Mouse (Mus musculus) left cerebral cortex, adult 2 months (tissue): ENCODE data around the gene Rab8a. TPM values are rescaled to one million over a fixed set of nuclear protein-coding genes. Genes with fewer than 3 reads are reported as not detected.
"Not testable (repeated sequence)": the region's sequence is repeated elsewhere in the genome, so short reads cannot be mapped to it uniquely, and the experiment has no call there.

Experiments used
- DNase-seq, 2 experiments: peaks; one replicate each; pipeline ENCODE4 v3.0.0; 2021 to 2022; ENCODE audit warnings: low spot score in 2 of 2, mixed read lengths in 1 of 2; ENCODE audit errors: extremely low spot score in 1 of 2
- H3K27ac ChIP-seq: fragments of 200-600 bp; 2 replicates; pipeline ENCODE4 v1.8.1; 2022
- H3K4me3 ChIP-seq: fragments of 200-600 bp; 2 replicates; pipeline ENCODE4 v1.8.1; 2022
- CTCF ChIP-seq: fragments of 200-600 bp; IDR thresholded peaks from 2 replicates; pipeline ENCODE4 v1.8.1; 2022; ENCODE audit warnings: antibody characterized with exemption, mild to moderate bottlenecking, moderate library complexity
- intact Hi-C: fragments of 180-260 bp; cut with DNase I; formaldehyde crosslinking; loops from one replicate; pipeline ENCODE4 v1.15.1; 2025
- long read RNA-seq, 2 experiments: library from polyadenylated mRNA; stranded (forward); transcript quantifications; one replicate each; pipeline ENCODE4 v2.0.0; 2021; ENCODE audit warnings: borderline mapping rate in 2 of 2
- total RNA-seq, 2 experiments: library from RNA; stranded (reverse); gene quantifications; 2 replicates each; pipeline ENCODE4 v1.2.3; 2021

The Rab8a gene
- total RNA-seq, result 10 to 100 TPM; 32.4 to 37.9 TPM
- long read RNA-seq, experiment 1, full-length matches to known transcripts, result 63 of 72 reads
- long read RNA-seq, experiment 1, partial matches to known transcripts, result 2 of 72 reads
- long read RNA-seq, experiment 1, other reads (novel, unspliced or antisense), result 7 of 72 reads
- long read RNA-seq, experiment 2, full-length matches to known transcripts, result 46 of 50 reads
- long read RNA-seq, experiment 2, partial matches to known transcripts, result 0 of 50 reads
- long read RNA-seq, experiment 2, other reads (novel, unspliced or antisense), result 4 of 50 reads

DNA sequence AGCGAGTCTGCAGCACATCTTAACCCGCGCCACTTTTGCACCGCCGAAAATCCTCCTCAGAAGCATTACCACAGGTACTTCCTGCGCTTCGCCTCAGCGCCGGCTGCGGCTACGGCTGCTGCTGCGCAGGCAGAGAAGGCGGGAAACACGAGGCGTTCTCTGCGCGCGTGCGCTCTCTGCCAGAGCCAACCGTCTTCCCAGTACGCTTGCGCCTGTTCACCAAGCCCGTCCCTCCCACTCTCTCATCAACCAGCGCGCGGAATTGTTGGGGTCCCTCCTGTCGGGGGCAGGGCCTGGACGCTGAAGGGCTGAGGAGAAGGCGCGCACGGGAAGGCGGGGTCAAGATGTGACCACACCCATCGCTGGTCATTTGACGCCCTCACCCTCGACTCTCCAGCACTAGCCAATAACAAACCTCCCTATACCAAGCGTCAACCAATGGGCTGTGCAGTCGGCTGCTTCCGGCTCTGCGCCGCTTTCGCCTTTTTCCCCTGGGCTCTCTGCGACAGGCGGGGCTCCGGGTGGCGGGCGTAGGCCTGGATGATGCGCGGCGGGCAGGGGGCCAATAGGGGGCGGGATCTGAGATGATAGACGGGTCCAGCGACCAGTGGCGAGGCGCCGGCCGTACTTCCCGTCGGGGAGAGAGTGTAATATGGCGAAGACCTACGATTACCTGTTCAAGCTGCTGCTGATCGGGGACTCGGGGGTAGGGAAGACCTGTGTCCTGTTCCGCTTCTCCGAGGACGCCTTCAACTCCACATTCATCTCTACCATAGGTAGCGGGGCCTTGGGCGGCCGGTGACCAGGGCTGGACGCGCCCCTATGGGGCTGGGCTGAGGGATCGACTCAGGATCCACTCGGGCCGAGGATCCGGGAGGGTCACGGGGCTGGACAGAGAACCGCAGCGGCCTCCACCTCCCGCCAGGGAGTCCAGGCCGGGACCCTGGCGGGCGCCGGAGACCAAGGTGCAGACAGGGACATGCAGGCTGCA, at the start of gene Rab8a:
TSS of gene Rab8a (plus strand) at position 494 of the 991 bp plus-strand sequence.
- H3K27ac ChIP-seq, result peak within 1 kb of the TSS; percentile 92
- no peak for TF ChIP-seq CTCF
- DNase-seq, result peak; percentile 99 to 100
- peak within 1 kb of the TSS; percentile 78 for H3K4me3 ChIP-seq
- intact Hi-C loops, result loop anchor here (5.0 kb wide), 1 partner anchor 239 kb away; no protein-coding TSS in a partner anchor

DNA sequence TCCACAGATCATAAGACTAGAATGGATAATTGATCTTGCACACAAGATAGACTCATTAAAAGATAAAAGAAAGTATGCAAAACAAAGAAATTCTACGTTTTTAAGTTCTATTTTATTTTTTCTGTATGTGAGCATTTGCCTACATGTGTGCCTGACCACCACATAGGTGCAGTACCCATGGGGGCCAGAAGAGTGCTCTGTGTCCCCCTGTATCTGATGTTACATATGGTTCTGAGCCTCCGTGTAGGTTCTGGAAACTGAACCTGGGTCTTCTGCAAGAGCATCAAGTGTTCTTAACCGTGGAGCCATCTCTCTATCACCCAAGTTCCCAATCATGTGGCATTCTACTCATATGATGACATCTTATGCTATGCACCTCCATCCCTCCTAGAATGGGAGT, 48.5 kb upstream of the Rab8a start:
- no peak overlapping the region for H3K27ac ChIP-seq
- intact Hi-C loops, result no loop called here
- DNase-seq, result no peak
- no peak overlapping the region for H3K4me3 ChIP-seq
- TF ChIP-seq CTCF, result no peak; the same call in none of the 2 replicates

DNA sequence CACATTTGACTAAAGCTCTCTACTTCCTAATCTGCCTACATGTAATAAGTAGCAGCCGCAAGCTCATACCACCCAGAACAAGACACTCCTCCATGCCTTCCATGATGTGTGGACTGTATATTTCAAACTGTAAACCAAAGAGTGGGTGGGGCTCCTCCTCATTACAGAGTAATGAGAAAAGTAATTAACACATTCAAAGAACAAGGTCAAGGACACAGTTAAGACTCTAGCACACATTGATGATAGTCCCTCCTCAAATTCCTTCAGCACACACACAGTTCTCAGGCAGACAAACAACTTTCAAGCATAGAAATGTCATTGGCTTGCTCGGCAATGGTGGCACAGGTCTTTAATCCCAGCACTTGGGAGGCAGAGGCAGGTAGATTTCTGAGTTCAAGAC, 45.8 kb upstream of the Rab8a start:
- no peak for TF ChIP-seq CTCF
- no peak overlapping the region for H3K27ac ChIP-seq
- intact Hi-C loops, result no loop called here
- DNase-seq, result no peak
- H3K4me3 ChIP-seq, result no peak overlapping the region

DNA sequence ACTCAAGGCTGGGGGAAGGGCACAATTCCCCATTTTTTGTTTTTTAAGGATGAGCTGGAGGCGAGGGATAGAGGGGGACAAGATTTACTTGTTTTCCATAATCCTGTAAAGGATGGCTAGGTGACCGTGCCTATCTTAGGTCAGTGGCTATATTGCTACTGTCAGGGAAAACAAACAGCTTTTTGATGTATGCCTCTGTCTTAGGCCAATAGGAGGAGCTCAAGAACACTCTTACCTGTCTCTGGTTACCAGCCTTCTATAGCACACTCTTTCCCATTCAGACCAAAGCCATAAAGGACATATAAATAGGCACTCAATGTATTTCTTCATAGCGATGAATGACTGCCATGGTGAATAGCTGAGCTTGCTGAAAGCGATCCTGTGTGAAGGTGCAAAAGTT, 42.4 kb upstream of the Rab8a start:
- no peak for DNase-seq
- intact Hi-C loops, result no loop called here
- Histone ChIP-seq H3K4me3 (no peak overlapping the region), H3K27ac (no peak overlapping the region)
- TF ChIP-seq CTCF, result no peak

DNA sequence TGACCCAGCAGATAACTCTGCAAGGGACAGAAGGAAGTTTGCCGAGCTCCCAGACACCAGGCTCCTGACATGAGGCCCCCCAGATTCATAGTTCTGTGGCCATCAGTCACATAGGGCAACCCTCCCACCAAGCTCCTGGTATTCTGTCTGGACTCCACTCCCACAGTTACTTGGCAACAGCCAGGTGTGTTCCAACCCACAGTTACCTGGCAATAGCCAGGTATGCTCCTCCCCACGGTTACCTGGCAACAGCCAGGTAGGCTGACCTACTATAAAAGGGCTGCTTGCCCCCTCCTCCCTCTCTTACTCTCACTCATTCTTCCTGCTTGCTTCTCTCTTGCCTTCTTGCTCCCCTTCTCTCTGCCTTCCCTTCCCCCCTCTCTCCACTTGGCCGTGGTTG, 39.5 kb upstream of the Rab8a start:
- H3K4me3 ChIP-seq, DNase-seq, intact Hi-C loops, H3K27ac ChIP-seq: not testable (repeated sequence)

DNA sequence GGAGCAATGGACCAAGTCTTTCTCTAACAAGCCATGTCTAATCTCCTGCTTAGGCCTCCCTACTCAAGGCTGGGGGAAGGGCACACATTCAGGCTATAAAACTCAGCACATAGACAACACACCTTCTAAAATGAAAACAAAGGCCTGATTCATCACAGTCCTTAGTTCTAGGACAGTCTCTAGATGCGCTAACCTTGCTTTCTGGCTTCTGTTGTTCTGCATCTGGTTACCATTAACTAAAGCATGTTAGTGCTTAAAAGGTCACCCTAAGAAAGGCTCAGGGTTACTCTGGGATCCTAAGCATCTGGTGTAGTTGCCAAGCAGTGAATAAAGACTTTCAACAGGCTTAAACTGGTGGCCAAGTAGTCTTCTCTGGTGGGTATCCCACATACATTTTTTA, 39.0 kb upstream of the Rab8a start:
- TF ChIP-seq CTCF, result no peak
- no peak overlapping the region for H3K27ac ChIP-seq
- no peak overlapping the region for H3K4me3 ChIP-seq
- DNase-seq, result no peak
- intact Hi-C loops, result no loop called here

DNA sequence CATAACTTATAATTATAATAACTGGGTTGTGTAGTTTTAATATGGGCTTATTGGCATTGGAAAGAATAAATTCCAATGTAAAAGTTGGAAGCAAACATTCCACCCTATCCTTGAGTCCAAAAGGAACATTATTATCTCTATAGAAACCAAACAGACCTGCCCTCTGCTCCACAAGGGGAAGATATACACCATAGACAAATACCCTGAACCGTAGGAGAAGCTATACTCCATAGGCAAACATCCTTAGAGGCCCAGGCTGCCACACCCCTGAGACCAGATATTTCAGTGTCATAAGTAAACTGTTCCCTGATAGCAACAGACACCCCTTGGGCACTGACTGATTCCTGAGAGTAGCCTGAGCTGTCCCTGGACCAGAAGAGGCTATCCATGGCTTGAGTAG, 33.2 kb upstream of the Rab8a start:
- H3K4me3 ChIP-seq, result no peak overlapping the region
- no peak overlapping the region for H3K27ac ChIP-seq
- DNase-seq, result no peak
- intact Hi-C loops, result no loop called here
- no peak for TF ChIP-seq CTCF

DNA sequence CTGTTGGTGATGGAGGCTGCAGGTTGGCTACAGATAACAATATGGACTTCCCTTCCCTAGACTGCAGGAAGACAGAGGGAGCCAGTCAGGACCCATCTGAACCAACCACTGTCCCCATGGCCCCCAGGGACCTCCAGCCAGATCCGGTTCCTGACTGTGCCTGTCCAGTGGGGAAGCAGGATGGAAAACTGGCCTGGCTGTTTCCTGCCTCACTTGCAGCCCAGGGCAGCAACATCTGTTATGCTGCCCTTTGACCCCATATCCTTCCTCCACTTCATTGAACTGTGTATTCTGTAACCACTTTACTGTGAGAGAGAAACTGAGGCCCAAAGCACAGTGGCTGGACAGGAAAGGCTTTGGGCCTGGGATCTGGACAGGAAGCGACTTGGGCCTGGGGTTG, 29.7 kb upstream of the Rab8a start:
- Histone ChIP-seq H3K4me3 (no peak overlapping the region), H3K27ac (no peak overlapping the region)
- intact Hi-C loops, result loop anchor here (10.0 kb wide), 2 partner anchors 206 to 456 kb away; partner anchors contain the start of genes Jak3 and Unc13a
- no peak for DNase-seq
- no peak for TF ChIP-seq CTCF

DNA sequence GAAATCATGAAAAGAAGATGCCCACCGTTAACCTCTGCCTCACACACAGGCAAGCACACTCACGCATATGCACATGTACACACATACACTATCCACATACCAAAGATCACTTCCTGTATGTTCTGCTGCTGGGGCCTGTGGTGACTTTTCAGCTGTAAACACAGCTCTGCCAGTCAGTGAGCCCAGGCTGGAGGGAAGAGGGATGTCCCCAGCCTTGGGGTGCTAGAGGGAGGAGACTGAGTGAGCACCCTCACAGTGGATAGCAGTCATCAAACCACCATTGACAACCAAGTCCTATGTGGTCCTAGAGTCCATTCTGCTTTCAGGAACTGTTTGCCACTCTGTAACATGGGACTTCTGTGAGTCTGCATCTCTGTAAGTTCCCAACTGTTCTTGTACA, 29.1 kb upstream of the Rab8a start:
- TF ChIP-seq CTCF, result no peak
- intact Hi-C loops, result loop anchor here (10.0 kb wide), 2 partner anchors 207 to 457 kb away; partner anchors contain the start of genes Jak3 and Unc13a
- no peak for DNase-seq
- no peak overlapping the region for H3K27ac ChIP-seq
- H3K4me3 ChIP-seq, result no peak overlapping the region

DNA sequence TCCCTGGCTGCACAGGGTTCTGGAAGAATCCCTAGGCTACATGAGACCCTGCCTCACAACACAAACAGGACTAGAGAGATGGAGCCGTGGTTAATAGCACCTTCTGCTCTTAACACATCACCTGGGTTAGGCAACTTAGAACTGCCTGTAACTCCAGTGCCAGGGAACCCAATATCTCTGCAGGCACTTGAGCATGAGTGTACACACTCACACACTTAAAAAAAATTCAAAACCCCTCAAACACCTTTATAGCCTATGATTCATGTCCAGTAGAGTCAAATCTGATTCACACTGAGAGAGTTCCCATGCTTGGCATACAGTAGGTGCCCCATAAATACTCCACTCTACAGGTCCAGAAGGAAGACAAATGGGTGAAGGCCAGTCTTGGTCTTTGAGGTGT, 28.6 kb upstream of the Rab8a start:
- TF ChIP-seq CTCF, result no peak
- DNase-seq, result no peak
- intact Hi-C loops, result loop anchor here (10.0 kb wide), 2 partner anchors 208 to 458 kb away; partner anchors contain the start of genes Jak3 and Unc13a
- Histone ChIP-seq H3K27ac (no peak overlapping the region), H3K4me3 (no peak overlapping the region)

DNA sequence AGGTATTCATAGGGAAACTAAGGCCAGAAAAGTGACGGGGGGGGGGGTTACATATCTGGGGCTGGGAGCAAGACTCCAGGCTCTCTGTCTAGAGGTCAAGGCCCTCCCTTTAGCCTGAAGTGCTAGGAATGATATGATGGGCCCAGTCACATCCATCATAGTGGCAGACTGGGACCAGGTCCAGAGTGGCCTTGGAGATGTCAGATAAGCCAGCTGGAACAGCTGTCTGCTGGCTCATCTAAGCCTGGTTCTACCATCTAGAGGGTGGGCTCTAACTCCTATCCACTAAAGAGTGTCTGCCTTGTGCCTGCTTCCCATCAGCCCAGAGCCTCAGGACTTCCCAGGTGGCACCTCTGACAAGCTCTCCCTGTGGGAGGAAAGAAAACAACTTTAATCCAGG, 28.1 kb upstream of the Rab8a start:
- Histone ChIP-seq H3K4me3 (no peak overlapping the region), H3K27ac (no peak overlapping the region)
- TF ChIP-seq CTCF, result no peak
- DNase-seq, result no peak
- intact Hi-C loops, result loop anchor here (10.0 kb wide), 2 partner anchors 208 to 458 kb away; partner anchors contain the start of genes Jak3 and Unc13a

DNA sequence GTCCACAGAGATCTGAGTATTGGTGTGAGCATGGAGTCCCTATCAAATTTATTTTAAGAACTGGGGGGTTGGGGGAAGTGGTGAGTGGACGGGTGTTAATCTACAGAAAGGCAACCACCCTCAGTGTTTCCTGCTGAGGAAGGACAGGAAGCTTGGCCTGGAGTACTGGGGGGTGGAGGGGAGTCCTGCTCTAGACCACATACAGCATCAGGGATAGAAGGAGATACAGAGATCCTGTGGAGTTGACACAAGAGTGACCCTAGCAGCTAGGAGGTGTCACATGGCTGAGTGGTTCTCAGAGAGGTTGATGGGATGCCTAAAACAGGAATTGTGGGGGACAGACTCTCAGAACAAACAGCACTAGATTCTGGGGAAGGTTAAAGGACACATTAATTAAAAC, 27.5 kb upstream of the Rab8a start:
- no peak for TF ChIP-seq CTCF
- no peak for DNase-seq
- intact Hi-C loops, result loop anchor here (10.0 kb wide), 2 partner anchors 209 to 459 kb away; partner anchors contain the start of genes Jak3 and Unc13a
- Histone ChIP-seq H3K27ac (no peak overlapping the region), H3K4me3 (no peak overlapping the region)
